Mouse (Mus musculus) liver, embryonic 13.5 days (tissue): ENCODE results near the gene Ttll8. TPM values are rescaled to one million over a fixed set of nuclear protein-coding genes. Genes with fewer than 3 reads are reported as not detected.
A peak's percentile ranks its signal among the peaks of the same experiment; 100 is the strongest.

Source experiments
- ATAC-seq: fragments of 200-750 bp; cut with Nextera tagmentation; 2 replicates; pipeline ENCODE4 v1.8.0; 2017; ENCODE audit warnings: low read depth, mild to moderate bottlenecking, moderate number of reproducible peaks, moderate library complexity
- DNase-seq: peaks from one replicate; pipeline ENCODE4 v3.0.0; 2022
- H3K27ac ChIP-seq: fragments of 300-500 bp; sonication (generic); 2 replicates; pipeline ENCODE4 v1.5.1; 2015; ENCODE audit warnings: moderate library complexity, mild to moderate bottlenecking, inconsistent platforms
- H3K27me3 ChIP-seq: fragments of 300-500 bp; sonication (generic); 2 replicates; pipeline ENCODE4 v1.6.1; 2015; ENCODE audit warnings: mild to moderate bottlenecking, inconsistent platforms
- H3K36me3 ChIP-seq: fragments of 300-500 bp; sonication (generic); 2 replicates; pipeline ENCODE4 v1.6.1; 2015; ENCODE audit warnings: mild to moderate bottlenecking, inconsistent platforms
- H3K4me1 ChIP-seq: fragments of 300-500 bp; sonication (generic); replicated peaks from 2 replicates; pipeline ENCODE4 v1.6.1; 2015; ENCODE audit warnings: inconsistent platforms
- H3K4me2 ChIP-seq: fragments of 300-500 bp; sonication (generic); 2 replicates; pipeline ENCODE4 v1.6.1; 2015; ENCODE audit warnings: inconsistent platforms, mild to moderate bottlenecking, moderate library complexity
- H3K4me3 ChIP-seq: fragments of 300-500 bp; sonication (generic); replicated peaks from 2 replicates; pipeline ENCODE4 v1.5.1; 2015; ENCODE audit warnings: mild to moderate bottlenecking, inconsistent platforms
- H3K9ac ChIP-seq: fragments of 300-500 bp; sonication (generic); 2 replicates; pipeline ENCODE4 v1.6.1; 2015; ENCODE audit warnings: mild to moderate bottlenecking, inconsistent platforms
- H3K9me3 ChIP-seq: fragments of 300-500 bp; sonication (generic); replicated peaks from 2 replicates; pipeline ENCODE4 v1.6.1; 2016; ENCODE audit warnings: inconsistent platforms
- WGBS: fragments of 180-500 bp; shearing (Covaris S2); methylation state at CpG from one replicate; pipeline ENCODE4 v1.1.7; 2015; ENCODE audit not compliant: insufficient replicate concordance; 5-methylcytosine and 5-hydroxymethylcytosine counted together
- polyA plus RNA-seq: library from polyadenylated mRNA; unstranded; fragments of >200 nt; fragmentation: Nextera tagmentation; extraction: Ambion mirVana; gene quantifications from 2 replicates; pipeline ENCODE4 v1.2.1, GENCODE M21; 2015

The Ttll8 gene
- polyA plus RNA-seq, 1 experiment from 2014 or later: not detected

DNA sequence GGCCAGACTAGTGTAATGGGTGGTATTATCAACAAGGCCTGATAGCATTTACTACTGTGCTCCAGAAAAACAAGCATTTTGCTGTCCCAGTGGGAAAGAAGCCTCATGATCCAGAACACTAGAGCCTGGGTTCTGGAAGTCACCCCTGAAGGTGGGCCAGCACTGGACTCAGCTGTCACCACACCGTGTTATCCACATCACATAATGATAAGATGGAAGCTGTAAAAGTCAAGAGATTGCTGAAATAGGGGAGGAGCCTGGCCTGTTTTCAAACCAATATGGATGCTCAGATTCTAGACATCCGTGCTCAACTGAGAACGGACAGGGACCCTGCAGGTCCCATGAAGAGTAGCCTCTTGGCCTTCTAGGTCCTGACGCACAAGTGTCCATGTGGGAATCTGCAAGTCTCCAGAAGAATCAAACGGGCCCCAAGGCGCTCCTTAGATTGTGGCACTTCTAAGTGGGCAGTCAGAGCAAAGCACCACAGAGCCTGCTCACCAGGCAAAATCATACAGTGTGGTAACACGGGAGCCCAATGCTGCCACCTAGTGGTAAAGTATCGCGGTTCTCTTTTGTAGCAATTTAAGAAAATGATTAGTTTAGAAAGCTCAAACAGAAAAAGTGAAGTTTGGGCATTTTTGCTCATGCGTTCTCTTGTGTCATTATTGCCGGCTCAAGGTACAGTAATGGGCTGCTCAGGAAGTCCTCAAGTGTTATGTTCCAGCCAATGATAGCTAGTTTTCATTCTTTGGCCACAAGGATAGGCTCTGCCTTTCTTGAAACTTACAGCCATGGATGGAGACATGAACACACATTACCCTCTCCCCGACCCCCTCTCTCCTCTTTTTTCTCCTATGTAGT, 32.9 kb downstream of the Ttll8 start:
- no peak overlapping the region for H3K4me2 ChIP-seq
- 25% methylated on average over 12 of the region's 12 CpGs for WGBS
- ATAC-seq (peak; percentile 36; the same call in 1 of the 2 replicates), DNase-seq (peak; percentile 23)
- no peak overlapping the region for H3K9ac ChIP-seq
- no peak overlapping the region for H3K27ac ChIP-seq
- H3K36me3 ChIP-seq: no peaks in the 10 kb centered on the region
- H3K27me3 ChIP-seq: no peaks in the 10 kb centered on the region
- H3K4me1 ChIP-seq: 0 out of 2 replicates have a peak, but pooled peaks cover 2% of the 10 kb centered on the region
- H3K9me3 ChIP-seq: no peaks in the 10 kb centered on the region
- H3K4me3 ChIP-seq: no peak overlapping the region

DNA sequence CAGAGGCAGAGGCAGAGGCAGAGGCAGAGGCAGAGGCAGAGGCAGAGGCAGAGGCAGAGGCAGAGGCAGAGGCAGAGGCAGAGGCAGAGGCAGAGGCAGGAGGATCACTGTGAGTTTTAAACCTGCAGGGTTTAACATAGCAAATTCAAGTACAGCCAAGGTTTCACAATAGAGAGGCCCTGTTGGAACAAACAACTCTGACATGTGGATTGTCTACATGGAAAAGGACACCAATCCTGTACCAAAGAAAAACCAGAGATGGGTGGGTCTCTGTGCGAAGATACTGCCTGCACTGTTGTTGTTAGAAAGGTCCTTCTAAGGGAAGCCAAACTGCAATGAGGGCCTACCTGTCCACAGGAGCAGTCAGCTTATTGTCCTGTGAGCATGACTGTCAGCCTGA, 34.2 kb downstream of the Ttll8 start:
- 80% methylated on average over 1 of the region's 1 CpGs for WGBS
- Histone ChIP-seq H3K27me3 (no peaks in the 10 kb centered on the region), H3K27ac (no peak overlapping the region), H3K36me3 (no peaks in the 10 kb centered on the region), H3K9me3 (no peaks in the 10 kb centered on the region), H3K4me3 (no peak overlapping the region), H3K4me2 (no peak overlapping the region), H3K9ac (no peak overlapping the region), H3K4me1 (0 out of 2 replicates have a peak, but pooled peaks cover 2% of the 10 kb centered on the region)
- DNase-seq: no peak
- no peak for ATAC-seq

DNA sequence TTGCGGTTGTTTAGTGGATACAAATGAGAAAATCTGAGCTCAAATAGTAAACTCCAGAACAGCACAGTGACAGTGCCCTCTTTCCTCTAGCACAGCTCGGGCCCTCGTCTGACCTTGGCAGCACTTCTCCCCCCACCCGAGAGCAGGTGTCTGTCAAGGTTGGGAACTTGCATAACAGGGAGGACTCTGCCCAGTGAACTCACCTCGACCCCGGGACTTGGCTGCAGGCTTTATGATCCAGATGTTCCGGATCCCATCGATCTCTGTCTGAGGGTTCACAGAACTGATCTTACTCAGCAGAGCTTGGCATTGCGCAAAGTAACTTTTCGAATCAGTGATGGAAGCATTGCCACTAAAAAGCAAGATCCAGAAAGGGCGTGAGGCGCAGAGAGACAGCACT, 34.9 kb downstream of the Ttll8 start:
- Histone ChIP-seq H3K4me2 (no peak overlapping the region), H3K9ac (no peak overlapping the region), H3K27me3 (no peaks in the 10 kb centered on the region), H3K36me3 (no peaks in the 10 kb centered on the region), H3K27ac (no peak overlapping the region), H3K9me3 (no peaks in the 10 kb centered on the region), H3K4me3 (no peak overlapping the region), H3K4me1 (0 out of 2 replicates have a peak, but pooled peaks cover 2% of the 10 kb centered on the region)
- ATAC-seq: peak; percentile 53; the same call in 1 of the 2 replicates
- DNase-seq: no peak
- 55% methylated on average over 12 of the region's 12 CpGs for WGBS

DNA sequence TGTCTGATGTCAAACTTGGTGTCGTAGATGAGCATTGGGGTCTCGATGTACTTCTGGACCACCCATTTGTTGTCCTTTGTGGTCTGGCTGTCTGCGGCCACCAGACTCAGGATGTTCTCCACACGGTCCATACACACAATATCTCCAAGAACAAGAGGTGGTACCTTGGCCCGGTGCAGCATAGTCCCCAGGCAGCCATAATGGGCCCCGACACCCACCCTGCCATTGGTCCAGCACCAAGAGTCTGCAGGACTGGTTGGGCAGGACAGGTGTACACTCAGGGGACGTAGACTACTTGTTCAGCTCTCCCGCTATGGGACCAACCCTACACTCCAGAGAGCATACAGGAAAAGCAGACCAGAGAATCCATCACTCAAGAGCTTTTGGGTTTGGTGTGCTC, 37.1 kb downstream of the Ttll8 start:
- Histone ChIP-seq H3K27ac (no peak overlapping the region), H3K4me2 (no peak overlapping the region), H3K9me3 (no peaks in the 10 kb centered on the region), H3K27me3 (no peaks in the 10 kb centered on the region), H3K36me3 (no peaks in the 10 kb centered on the region), H3K4me3 (no peak overlapping the region), H3K9ac (no peak overlapping the region), H3K4me1 (0 out of 2 replicates have a peak, but pooled peaks cover 2% of the 10 kb centered on the region)
- WGBS: 74% methylated on average over 8 of the region's 8 CpGs
- ATAC-seq (no peak), DNase-seq (no peak)

DNA sequence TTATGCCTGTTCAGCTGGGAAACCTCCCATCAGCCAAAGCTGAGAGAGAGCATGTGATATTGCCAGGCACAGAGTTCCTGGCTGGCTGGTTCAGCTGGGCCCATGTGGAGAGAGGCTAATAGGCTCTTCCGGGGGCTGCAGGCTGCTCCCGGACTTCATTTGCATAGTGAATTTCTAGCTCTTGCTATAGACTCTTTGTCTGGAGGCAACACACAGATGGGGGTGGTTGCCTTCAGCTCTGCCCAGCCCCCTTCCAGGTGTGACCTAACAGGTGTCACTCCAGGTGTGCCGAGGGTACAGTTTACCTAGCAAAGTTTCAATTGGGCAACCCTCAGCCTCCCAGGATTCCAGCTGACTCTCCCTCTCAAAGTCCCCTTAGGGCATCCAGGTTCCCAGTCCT, 37.9 kb downstream of the Ttll8 start:
- H3K4me3 ChIP-seq: no peak overlapping the region
- 0 out of 2 replicates have a peak, but pooled peaks cover 2% of the 10 kb centered on the region for H3K4me1 ChIP-seq
- 47% methylated on average over 3 of the region's 3 CpGs for WGBS
- no peak overlapping the region for H3K27ac ChIP-seq
- H3K27me3 ChIP-seq: no peaks in the 10 kb centered on the region
- H3K9ac ChIP-seq: no peak overlapping the region
- no peak for ATAC-seq
- no peak overlapping the region for H3K4me2 ChIP-seq
- DNase-seq: no peak
- no peaks in the 10 kb centered on the region for H3K36me3 ChIP-seq
- no peaks in the 10 kb centered on the region for H3K9me3 ChIP-seq

DNA sequence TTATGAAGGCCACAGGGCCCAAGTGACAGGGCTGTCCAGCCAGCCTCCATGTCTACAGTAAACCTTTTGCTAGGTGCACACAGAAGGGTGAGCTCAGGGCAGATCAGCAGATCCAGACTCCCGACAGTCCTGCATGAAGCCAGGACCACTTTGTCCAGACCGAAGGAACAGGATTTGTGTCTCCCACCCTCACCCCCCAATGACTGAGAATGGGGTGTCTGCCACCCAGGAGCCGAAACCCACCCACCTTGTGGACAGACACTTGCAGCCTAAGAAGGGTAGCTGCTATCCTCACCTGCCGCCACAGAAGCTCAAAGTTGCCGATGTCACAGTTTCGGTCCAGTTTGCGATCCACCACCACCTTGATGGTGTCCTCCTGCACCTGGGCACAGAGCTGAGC, 39.2 kb downstream of the Ttll8 start:
- no peak overlapping the region for H3K4me2 ChIP-seq
- H3K9me3 ChIP-seq: no peaks in the 10 kb centered on the region
- WGBS: 73% methylated on average over 7 of the region's 7 CpGs
- H3K4me3 ChIP-seq: no peak overlapping the region
- ATAC-seq: no peak
- no peak for DNase-seq
- H3K4me1 ChIP-seq: 0 out of 2 replicates have a peak, but pooled peaks cover 2% of the 10 kb centered on the region
- no peaks in the 10 kb centered on the region for H3K27me3 ChIP-seq
- no peaks in the 10 kb centered on the region for H3K36me3 ChIP-seq
- H3K9ac ChIP-seq: no peak overlapping the region
- H3K27ac ChIP-seq: no peak overlapping the region

DNA sequence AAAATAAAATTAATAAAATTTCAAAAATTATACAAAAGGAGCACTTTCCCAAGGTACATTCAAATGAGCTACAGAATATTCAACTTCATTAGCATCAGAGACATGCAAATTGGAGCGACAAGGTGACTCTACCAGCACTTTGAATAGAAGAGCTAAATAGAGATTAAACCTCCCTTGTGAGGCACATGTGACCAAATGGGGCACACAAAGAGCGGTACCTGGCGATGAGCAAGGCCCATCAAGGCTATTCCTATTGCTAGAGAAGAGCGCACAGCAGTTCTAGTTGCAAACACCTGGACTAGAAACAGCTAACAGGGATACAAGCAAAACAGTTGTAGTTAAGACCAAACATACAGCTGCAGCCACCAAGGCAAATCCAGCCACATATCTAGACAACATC, 47.9 kb downstream of the Ttll8 start:
- ATAC-seq (no peak), DNase-seq (no peak)
- Histone ChIP-seq H3K27ac (no peak overlapping the region), H3K4me3 (no peak overlapping the region), H3K9me3 (no peaks in the 10 kb centered on the region), H3K9ac (no peak overlapping the region), H3K4me2 (no peak overlapping the region), H3K27me3 (no peaks in the 10 kb centered on the region), H3K4me1 (no peaks in the 10 kb centered on the region), H3K36me3 (no peaks in the 10 kb centered on the region)
- WGBS: 53% methylated on average over 4 of the region's 4 CpGs

DNA sequence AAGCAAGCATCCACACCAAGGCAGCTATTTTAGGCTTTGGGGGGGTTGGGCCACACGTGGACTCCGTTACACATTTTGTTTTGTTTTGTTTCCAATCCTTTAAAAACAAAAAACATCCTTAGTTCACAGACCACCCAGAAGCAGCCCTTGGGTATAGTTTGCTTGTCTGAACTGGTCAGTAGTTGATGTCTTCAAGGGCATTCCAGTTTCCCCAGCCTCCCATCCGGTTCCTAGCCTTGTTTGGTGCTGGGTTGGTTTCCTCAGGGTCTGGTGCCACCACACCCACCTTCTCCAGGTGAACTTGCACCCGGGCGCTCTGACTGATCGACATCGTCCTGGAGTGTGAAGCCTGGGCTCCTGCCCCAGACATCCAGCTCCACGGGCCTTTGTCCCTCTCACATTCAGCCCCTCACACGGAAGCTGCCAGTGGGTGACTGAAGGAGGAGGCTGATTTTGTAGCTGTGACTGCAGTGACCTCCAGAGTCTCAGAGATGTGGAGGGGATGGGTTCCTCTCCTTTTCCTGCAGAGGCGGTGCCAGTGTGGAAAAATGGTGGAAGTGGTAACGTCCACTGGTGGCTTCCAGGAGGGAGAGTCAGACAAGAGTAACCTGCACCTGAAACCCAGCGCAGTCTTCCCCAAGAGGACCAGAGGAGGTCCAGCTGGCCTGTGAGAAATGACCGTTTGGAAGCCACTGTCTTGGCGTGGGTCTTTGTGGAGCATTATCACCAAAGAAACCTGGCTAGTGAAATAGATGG, 50.0 kb downstream of the Ttll8 start:
- Histone ChIP-seq H3K9ac (no peak overlapping the region), H3K36me3 (no peaks in the 10 kb centered on the region), H3K9me3 (no peaks in the 10 kb centered on the region), H3K4me3 (no peak overlapping the region), H3K4me1 (no peaks in the 10 kb centered on the region), H3K4me2 (no peak overlapping the region), H3K27ac (no peak overlapping the region), H3K27me3 (no peaks in the 10 kb centered on the region)
- no peak for DNase-seq
- ATAC-seq: no peak
- WGBS: 68% methylated on average over 14 of the region's 14 CpGs

DNA sequence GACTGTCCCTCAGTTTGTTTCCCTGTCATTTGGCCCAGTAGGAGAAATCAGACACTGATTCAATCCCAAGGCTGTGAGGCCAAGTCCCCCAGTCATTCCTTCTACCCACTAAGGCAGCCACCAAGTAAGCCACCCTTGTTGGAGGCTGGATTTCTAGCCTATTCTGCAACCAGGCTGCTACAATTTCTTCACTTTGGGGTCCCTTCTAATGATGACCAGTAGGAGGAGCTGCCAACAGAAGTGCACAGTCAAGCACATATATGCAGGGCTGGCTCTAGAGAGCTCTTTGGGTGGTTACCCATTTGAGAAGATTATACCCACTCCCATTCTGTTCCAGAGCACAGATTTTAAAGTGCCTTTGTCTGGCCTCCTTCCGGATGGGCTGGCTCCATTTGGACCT, 51.1 kb downstream of the Ttll8 start:
- WGBS: 60% methylated on average over 1 of the region's 1 CpGs
- H3K9ac ChIP-seq: no peak overlapping the region
- H3K4me2 ChIP-seq: no peak overlapping the region
- no peaks in the 10 kb centered on the region for H3K36me3 ChIP-seq
- no peaks in the 10 kb centered on the region for H3K27me3 ChIP-seq
- H3K27ac ChIP-seq: no peak overlapping the region
- no peaks in the 10 kb centered on the region for H3K9me3 ChIP-seq
- ATAC-seq: no peak
- no peak overlapping the region for H3K4me3 ChIP-seq
- no peak for DNase-seq
- H3K4me1 ChIP-seq: no peaks in the 10 kb centered on the region

DNA sequence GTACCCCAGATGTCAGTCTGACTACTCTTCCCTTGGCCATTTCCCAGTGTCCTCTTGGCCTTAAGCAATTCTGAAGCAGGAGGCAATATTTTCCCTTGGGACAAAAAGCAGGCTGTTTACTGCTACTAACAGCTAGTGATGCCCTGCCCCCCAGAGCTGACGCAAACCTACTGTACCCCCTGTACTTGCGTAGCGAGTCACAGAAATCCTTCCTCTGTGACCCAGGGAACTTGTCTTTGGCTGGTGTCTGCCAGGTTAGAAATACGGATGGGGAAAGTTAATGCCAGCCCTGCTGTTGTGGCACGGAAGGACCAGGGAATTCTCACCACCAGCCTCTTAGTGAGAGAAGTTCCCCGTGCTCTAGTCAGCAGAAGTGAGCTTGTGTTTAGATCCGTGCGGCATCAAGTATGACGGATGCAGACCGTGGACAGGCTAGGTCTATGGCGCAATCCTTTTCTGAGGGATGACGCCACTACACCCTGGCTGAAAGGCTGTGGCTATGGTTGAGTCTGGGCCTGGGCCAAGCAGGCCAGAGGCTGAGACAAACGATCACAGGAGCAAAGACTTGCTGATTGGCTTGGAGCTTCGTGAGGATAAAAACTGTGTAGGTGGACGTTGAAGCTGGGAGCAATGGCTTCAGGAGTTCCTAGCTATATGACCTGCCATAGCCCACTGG, 51.9 kb downstream of the Ttll8 start:
- H3K4me3 ChIP-seq: no peak overlapping the region
- no peaks in the 10 kb centered on the region for H3K27me3 ChIP-seq
- no peaks in the 10 kb centered on the region for H3K36me3 ChIP-seq
- no peaks in the 10 kb centered on the region for H3K9me3 ChIP-seq
- H3K27ac ChIP-seq: no peak overlapping the region
- 65% methylated on average over 15 of the region's 15 CpGs for WGBS
- no peaks in the 10 kb centered on the region for H3K4me1 ChIP-seq
- no peak overlapping the region for H3K4me2 ChIP-seq
- peak; percentile 51; the same call in 1 of the 2 replicates for ATAC-seq
- DNase-seq: no peak
- H3K9ac ChIP-seq: no peak overlapping the region

DNA sequence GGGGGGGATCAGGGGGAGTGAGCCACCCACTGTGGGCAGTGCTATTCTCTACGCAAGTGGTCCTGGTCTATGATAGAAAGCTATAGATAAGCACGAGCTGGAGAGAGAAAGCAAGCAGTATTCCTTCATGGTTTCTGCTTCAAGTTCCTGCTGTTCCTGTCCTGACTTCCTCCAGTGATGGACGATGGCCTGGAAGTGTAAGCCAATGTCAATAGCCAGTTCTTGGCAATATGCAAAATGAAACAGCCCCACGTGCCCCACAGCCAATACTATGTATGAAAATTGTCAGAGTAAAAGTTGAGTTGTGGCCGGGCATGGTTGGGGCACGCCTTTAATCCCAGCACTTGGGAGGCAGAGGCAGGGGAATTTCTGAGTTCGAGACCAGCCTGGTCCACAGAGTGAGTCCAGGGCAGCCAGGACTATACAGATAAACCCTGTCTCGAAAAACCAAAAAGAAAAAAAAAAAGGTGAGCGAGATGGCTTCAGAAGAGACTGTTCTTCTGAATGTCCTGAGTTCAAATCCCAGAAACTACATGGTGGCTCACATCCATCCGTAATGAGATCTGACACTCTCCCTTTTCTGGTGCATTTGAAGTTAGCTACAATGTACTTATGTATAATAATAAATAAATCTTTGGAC, 57.8 kb downstream of the Ttll8 start:
- H3K27ac ChIP-seq: no peak overlapping the region
- no peak overlapping the region for H3K4me3 ChIP-seq
- 0 out of 2 replicates have a peak, but pooled peaks cover 5% of the 10 kb centered on the region for H3K27me3 ChIP-seq
- H3K4me2 ChIP-seq: no peak overlapping the region
- ATAC-seq (no peak), DNase-seq (no peak)
- 57% methylated on average over 10 of the region's 10 CpGs for WGBS
- H3K9me3 ChIP-seq: no peaks in the 10 kb centered on the region
- H3K36me3 ChIP-seq: no peaks in the 10 kb centered on the region
- no peak overlapping the region for H3K9ac ChIP-seq
- peaks cover 2% of the 10 kb centered on the region for H3K4me1 ChIP-seq
